In genomic region chr19:32484941-32485660, GRCm38 (mm10) we compare ENCODE assay signal across 8 mouse cellular contexts. TPM values are rescaled to one million over a fixed set of nuclear protein-coding genes. Genes with fewer than 3 reads are reported as not detected.
A peak's percentile ranks its signal among the peaks of the same experiment; 100 is the strongest.
DNase-seq lines count a peak whose midpoint lies in the region; ATAC-seq and TF ChIP-seq lines count a peak whose summit lies in the region.

No protein-coding gene starts in this region.

- no peak for TF ChIP-seq CTCF in kidney, postnatal 0 days (IDR thresholded peaks at IDR 0.05; ENCODE audit: low read depth)

- WGBS in kidney, postnatal 0 days: 15% methylated on average over 13 of the region's 13 CpGs
- 19% methylated on average over 13 of the region's 13 CpGs for WGBS in hindbrain, embryonic 12.5 days
- 18% methylated on average over 13 of the region's 13 CpGs for WGBS in midbrain, embryonic 14.5 days

- peak overlapping the region; percentile 70 for H3K9ac ChIP-seq in kidney, postnatal 0 days (ENCODE audit: low read depth, low read length)
- peak overlapping the region; percentile 84 for H3K9ac ChIP-seq in hindbrain, embryonic 12.5 days
- H3K9ac ChIP-seq in midbrain, embryonic 14.5 days (replicated peaks; ENCODE audit: low read length): peak overlapping the region; percentile 78

- no peaks in the 10 kb centered on the region for H3K27me3 ChIP-seq in kidney, postnatal 0 days (ENCODE audit: insufficient read depth, low read length)
- no peaks in the 10 kb centered on the region for H3K27me3 ChIP-seq in hindbrain, embryonic 12.5 days
- H3K27me3 ChIP-seq in midbrain, embryonic 14.5 days (ENCODE audit: control insufficient read depth, insufficient read depth, low read length): no peaks in the 10 kb centered on the region

- peak overlapping the region; percentile 69 for H3K4me3 ChIP-seq in kidney, postnatal 0 days (replicated peaks; ENCODE audit: low read depth, low read length)
- H3K4me3 ChIP-seq in hindbrain, embryonic 12.5 days: peak overlapping the region; percentile 70
- peak overlapping the region; percentile 80 for H3K4me3 ChIP-seq in midbrain, embryonic 14.5 days (replicated peaks; ENCODE audit: low read depth, low read length)

- no peak for ATAC-seq in kidney, postnatal 0 days (replicated peaks; ENCODE audit: low FRiP score, low read depth)
- ATAC-seq in hindbrain, embryonic 12.5 days (ENCODE audit: low FRiP score): peak; percentile 22
- peak; percentile 9; the same call in 1 of the 2 replicates for ATAC-seq in midbrain, embryonic 14.5 days (ENCODE audit: low FRiP score, low TSS enrichment)

- peak overlapping the region; percentile 85 for H3K4me2 ChIP-seq in kidney, postnatal 0 days (ENCODE audit: low read length)
- peak overlapping the region; percentile 76 for H3K4me2 ChIP-seq in hindbrain, embryonic 12.5 days (replicated peaks)
- peak overlapping the region; percentile 62 for H3K4me2 ChIP-seq in midbrain, embryonic 14.5 days (ENCODE audit: low read length)

- intact Hi-C loops in left cerebral cortex, postnatal 10 days (cut with DNase I): loop anchor here (5.0 kb wide), 2 partner anchors 98 to 513 kb away; partner anchors contain the start of gene Sgms1

- H3K27ac ChIP-seq in kidney, postnatal 0 days: peak overlapping the region; percentile 90
- H3K27ac ChIP-seq in hindbrain, embryonic 12.5 days: peak overlapping the region; percentile 92
- H3K27ac ChIP-seq in midbrain, embryonic 14.5 days (replicated peaks; ENCODE audit: low read depth, low read length): peak overlapping the region; percentile 87

- no peaks in the 10 kb centered on the region for H3K9me3 ChIP-seq in kidney, postnatal 0 days (replicated peaks; ENCODE audit: low read length)
- H3K9me3 ChIP-seq in hindbrain, embryonic 12.5 days (replicated peaks): no peaks in the 10 kb centered on the region
- no peaks in the 10 kb centered on the region for H3K9me3 ChIP-seq in midbrain, embryonic 14.5 days (ENCODE audit: control insufficient read depth, low read length)

- peaks cover 6% of the 10 kb centered on the region; the same call in 1 of the 2 replicates for H3K4me1 ChIP-seq in kidney, postnatal 0 days (replicated peaks; ENCODE audit: insufficient read depth, low read length)
- H3K4me1 ChIP-seq in hindbrain, embryonic 12.5 days: peaks cover 22% of the 10 kb centered on the region
- peaks cover 19% of the 10 kb centered on the region for H3K4me1 ChIP-seq in midbrain, embryonic 14.5 days (ENCODE audit: control insufficient read depth, insufficient read depth, low read length)

- peak; percentile 1 for DNase-seq in kidney, postnatal 0 days (ENCODE audit: low spot score)
- DNase-seq in kidney, postnatal 36 days: no peak
- DNase-seq in ZHBTc4 (ENCODE audit: low read depth, low spot score): peak; percentile 36
- DNase-seq in midbrain, embryonic 14.5 days: peak; percentile 52
- DNase-seq in left cerebral cortex, postnatal 10 days (ENCODE audit: extremely low spot score in 1 of 2, low spot score in 2 of 2): no peak
- DNase-seq in layer of hippocampus, adult 11-12 months (ENCODE audit: low spot score): no peak
- DNase-seq in lung, postnatal 14 days: no peak

- H3K36me3 ChIP-seq in kidney, postnatal 0 days (ENCODE audit: insufficient read depth, low read length): no peaks in the 10 kb centered on the region
- H3K36me3 ChIP-seq in hindbrain, embryonic 12.5 days: no peaks in the 10 kb centered on the region
- H3K36me3 ChIP-seq in midbrain, embryonic 14.5 days (ENCODE audit: control insufficient read depth, insufficient read depth, low read length): no peaks in the 10 kb centered on the region

RNA-seq across cellular contexts. Expression of gene Minpp1, which starts 0.5 kb away (rescaled TPM):
- polyA plus RNA-seq in kidney, postnatal 0 days (2015; fragmentation: Nextera tagmentation; extraction: Ambion mirVana): 71.8 and 73.2 TPM in 2 replicates
- 66.9 and 69.4 TPM in 2 replicates for polyA plus RNA-seq in hindbrain, embryonic 12.5 days (2016; fragmentation: Nextera tagmentation; extraction: Ambion mirVana)
- 54.3 and 61.8 TPM in 2 replicates for polyA plus RNA-seq in midbrain, embryonic 14.5 days (2014; fragmentation: Nextera tagmentation; extraction: Ambion mirVana)
- total RNA-seq in left cerebral cortex, postnatal 10 days (2021): 10 to 100 TPM; 66.1 to 71.3 TPM

RNA-seq across cellular contexts. Expression of gene Rpl9-ps6, which starts 18.7 kb away (rescaled TPM):
- polyA plus RNA-seq in kidney, postnatal 0 days (2015; fragmentation: Nextera tagmentation; extraction: Ambion mirVana): 145 and 154 TPM in 2 replicates
- polyA plus RNA-seq in hindbrain, embryonic 12.5 days (2016; fragmentation: Nextera tagmentation; extraction: Ambion mirVana): 64.5 and 71.5 TPM in 2 replicates
- polyA plus RNA-seq in midbrain, embryonic 14.5 days (2014; fragmentation: Nextera tagmentation; extraction: Ambion mirVana): 81.9 and 91.9 TPM in 2 replicates
- 10 to 100 TPM; 24.1 to 32.5 TPM for total RNA-seq in left cerebral cortex, postnatal 10 days (2021)

Comparison
In these comparisons a context has a peak if more than half of its experiments do, and no peak if none do; other contexts are left out.
1. DNase-seq: peak in kidney, postnatal 0 days (single experiment), ZHBTc4 (single experiment) and midbrain, embryonic 14.5 days (single experiment); none in kidney, postnatal 36 days (0 of 2), left cerebral cortex, postnatal 10 days (0 of 2), layer of hippocampus, adult 11-12 months (single experiment) and lung, postnatal 14 days (single experiment).
2. Peak in every context shown above with its lines, with median percentiles within 50 percentile points of each other: H3K27ac ChIP-seq, H3K4me2 ChIP-seq, H3K4me3 ChIP-seq and H3K9ac ChIP-seq.